Mouse (Mus musculus): ENCODE data around the gene Sept12. TPM values are rescaled to one million over a fixed set of nuclear protein-coding genes. Genes with fewer than 3 reads are reported as not detected.

Gene Sept12
- polyA plus RNA-seq, 1 experiment from 2014 or later, result not detected

GRCm38 (mm10) chr16:4969055-4969843, 28.4 kb downstream of the Sept12 start:
- no peaks in the 10 kb centered on the region for H3K27me3 ChIP-seq
- no peaks in the 10 kb centered on the region for H3K9me3 ChIP-seq
- H3K4me1 ChIP-seq, result peaks cover 4% of the 10 kb centered on the region; the same call in 1 of the 2 replicates
- H3K4me2 ChIP-seq (replicated peaks), result no peak overlapping the region
- no peak for ATAC-seq (ENCODE audit: insufficient number of reproducible peaks, insufficient read depth, low FRiP score, low TSS enrichment)
- H3K27ac ChIP-seq, result no peak overlapping the region
- H3K36me3 ChIP-seq, result no peaks in the 10 kb centered on the region
- 78% methylated on average over 5 of the region's 5 CpGs for WGBS
- no peak overlapping the region for H3K4me3 ChIP-seq
- H3K9ac ChIP-seq, result no peak overlapping the region

DNA sequence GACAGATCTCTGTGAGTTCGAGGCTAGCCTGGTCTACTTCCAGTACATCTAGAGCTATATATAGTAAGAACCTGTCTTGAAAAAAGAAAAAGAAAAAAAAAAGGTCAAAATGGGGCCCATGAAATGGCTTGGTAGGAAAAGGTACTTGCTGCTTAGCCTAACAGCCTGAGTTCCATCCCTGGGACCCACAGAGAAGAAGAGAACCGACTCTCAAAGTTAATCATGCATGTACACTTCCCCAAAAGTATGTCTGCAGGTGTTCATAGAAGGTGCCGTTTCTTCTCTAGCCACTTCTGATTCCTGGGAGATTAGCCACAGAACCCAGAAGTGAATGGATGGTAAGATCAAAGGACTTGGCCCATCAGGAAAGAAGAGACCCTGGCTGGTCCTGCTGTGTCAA, 29.2 kb downstream of the Sept12 start:
- Histone ChIP-seq H3K27me3 (no peaks in the 10 kb centered on the region), H3K9me3 (no peaks in the 10 kb centered on the region), H3K4me2 (replicated peaks) (no peak overlapping the region), H3K4me1 (peaks cover 5% of the 10 kb centered on the region), H3K9ac (no peak overlapping the region), H3K36me3 (no peaks in the 10 kb centered on the region), H3K4me3 (no peak overlapping the region), H3K27ac (no peak overlapping the region)
- ATAC-seq (ENCODE audit: insufficient number of reproducible peaks, insufficient read depth, low FRiP score, low TSS enrichment), result no peak
- WGBS, result 68% methylated on average over 3 of the region's 3 CpGs

DNA sequence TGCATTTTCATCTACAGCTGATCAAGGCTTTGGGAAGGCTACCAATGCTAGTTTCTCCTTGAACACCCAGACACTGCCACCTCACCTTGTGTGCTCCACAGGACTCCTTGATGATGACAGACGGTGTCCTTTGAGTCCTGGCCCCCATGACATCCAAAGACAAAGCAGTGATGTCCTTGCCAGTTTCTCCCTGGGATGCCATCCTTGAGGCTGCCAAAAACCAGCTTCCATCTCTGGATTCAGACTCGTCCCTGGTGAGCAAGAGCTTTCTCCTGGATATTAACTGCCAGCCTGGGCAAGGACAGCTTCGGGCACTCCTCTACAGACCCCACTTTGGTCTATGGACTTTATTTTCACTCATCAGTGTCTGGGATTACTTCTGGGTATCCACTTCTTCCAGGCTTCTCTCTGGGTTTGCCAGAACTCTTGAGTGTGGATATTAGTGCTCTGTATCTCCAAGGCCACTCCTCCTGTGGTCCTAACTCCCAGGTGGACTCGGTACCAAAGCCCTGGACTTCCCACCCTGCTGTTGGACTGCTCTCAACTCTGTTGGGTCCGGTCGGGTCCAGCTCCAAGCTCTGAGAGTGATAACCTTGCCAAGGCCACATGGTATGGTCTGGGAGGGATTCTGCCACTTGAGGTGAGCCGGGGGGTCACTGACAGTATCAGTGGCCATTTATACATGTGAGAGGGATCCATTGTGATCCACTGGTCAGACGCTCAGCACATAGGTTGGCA, 32.1 kb downstream of the Sept12 start:
- no peak for ATAC-seq (ENCODE audit: insufficient number of reproducible peaks, insufficient read depth, low FRiP score, low TSS enrichment)
- WGBS, result 89% methylated on average over 8 of the region's 8 CpGs
- no peak overlapping the region for H3K27ac ChIP-seq

DNA sequence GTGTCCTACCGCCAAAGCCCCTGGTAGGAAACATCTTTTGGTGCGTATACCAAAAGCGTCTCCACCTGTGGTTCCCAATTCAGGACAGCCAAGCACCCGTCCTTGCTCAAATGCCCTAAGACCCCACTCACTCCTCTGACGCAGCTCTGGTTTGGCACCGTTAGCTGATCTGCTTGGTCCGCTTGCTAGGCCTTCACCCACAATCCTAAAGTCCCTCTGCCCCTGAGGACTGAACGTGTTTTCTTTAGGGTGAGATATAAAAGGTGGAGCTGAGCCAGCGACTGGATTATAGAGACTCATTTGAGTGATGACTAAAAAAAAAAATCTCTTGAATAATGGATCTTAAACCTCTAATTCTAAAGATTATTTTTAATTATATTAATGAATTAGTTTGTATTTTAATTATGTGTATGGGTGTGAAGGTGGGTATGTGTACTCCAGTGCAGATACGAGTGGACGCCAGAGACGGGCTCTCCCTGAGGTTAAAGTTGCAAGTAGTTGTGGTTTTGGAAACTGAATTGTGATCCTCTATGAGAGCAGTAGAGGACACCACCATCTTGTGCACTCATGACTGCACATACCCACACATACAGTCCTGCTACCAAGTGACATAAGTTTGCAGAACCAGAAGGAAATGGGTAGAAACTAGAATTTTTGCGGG, 32.8 kb downstream of the Sept12 start:
- Histone ChIP-seq H3K9ac (peak overlapping the region; percentile 92), H3K27me3 (no peaks in the 10 kb centered on the region), H3K36me3 (peaks cover 3% of the 10 kb centered on the region; the same call in 1 of the 2 replicates), H3K4me1 (peaks cover 17% of the 10 kb centered on the region), H3K4me2 (replicated peaks) (peak overlapping the region; percentile 77), H3K4me3 (peak overlapping the region; percentile 95), H3K9me3 (no peaks in the 10 kb centered on the region), H3K27ac (peak overlapping the region; percentile 65)
- ATAC-seq (ENCODE audit: insufficient number of reproducible peaks, insufficient read depth, low FRiP score, low TSS enrichment), result no peak
- 25% methylated on average over 13 of the region's 13 CpGs for WGBS

More for the DNA sequence above, 32.1 kb downstream of the Sept12 start:
- Histone ChIP-seq H3K4me2 (replicated peaks) (peak overlapping the region; percentile 77), H3K36me3 (no peaks in the 10 kb centered on the region), H3K4me3 (no peak overlapping the region), H3K27me3 (no peaks in the 10 kb centered on the region), H3K9me3 (no peaks in the 10 kb centered on the region), H3K4me1 (peaks cover 17% of the 10 kb centered on the region), H3K9ac (no peak overlapping the region)

DNA sequence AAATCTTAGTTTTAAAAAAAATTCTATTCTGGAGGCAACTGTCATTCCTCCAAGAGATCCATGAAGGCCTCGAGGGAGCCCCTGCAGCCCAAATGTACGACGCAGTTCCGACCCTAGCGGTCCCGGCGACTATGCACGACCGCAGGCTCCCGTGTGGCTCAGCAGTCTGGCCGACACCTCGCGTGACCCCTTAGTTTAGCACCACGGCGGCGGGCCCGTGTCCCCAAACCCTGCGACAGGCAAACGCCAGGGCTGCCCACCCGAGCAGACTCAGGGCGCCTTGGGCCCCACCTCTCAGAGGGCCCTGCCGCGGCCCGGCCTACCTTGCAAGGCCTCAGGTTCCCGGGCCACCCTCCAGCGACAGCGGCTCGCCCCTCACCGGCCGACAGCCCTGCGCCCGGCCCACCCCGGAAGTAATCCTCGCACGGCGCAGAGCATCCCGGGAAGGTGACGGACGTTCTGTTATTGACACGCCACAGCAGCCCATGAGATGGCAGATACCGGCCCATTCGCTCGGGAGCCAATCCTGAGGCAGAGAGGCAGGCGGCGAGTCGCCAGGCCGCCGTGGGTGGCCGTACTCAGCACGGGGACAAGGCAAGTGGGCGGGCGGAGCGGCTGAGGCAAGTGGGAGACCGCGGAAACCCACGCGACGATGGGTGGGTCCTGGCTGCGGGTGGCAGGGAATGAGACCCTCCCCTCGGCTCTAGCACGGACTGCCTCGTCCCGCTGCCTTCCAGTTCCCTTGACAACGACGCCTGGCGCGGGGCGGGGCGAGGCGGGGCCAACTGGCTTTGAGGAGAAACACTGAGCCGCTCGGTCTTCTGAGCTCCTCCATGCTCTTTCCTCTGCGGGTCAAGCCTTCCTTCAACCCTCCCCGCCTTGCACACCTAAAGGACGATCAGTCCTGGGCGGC, 33.6 kb downstream of the Sept12 start, which contains the start of gene Anks3:
TSS of gene Anks3 (minus strand) at position 409 of the 913 bp plus-strand sequence.
- H3K36me3 ChIP-seq, result peaks cover 9% of the 10 kb centered on the region
- peak within 1 kb of the TSS; percentile 95 for H3K4me3 ChIP-seq
- peaks cover 17% of the 10 kb centered on the region for H3K4me1 ChIP-seq
- H3K9ac ChIP-seq, result peak within 1 kb of the TSS; percentile 92
- WGBS, result under 1% methylated on average over 76 of the region's 76 CpGs
- peak; percentile 99 for ATAC-seq (ENCODE audit: insufficient number of reproducible peaks, insufficient read depth, low FRiP score, low TSS enrichment)
- H3K27ac ChIP-seq, result peak within 1 kb of the TSS; percentile 77
- no peaks in the 10 kb centered on the region for H3K9me3 ChIP-seq
- H3K27me3 ChIP-seq, result no peaks in the 10 kb centered on the region
- H3K4me2 ChIP-seq (replicated peaks), result peak within 1 kb of the TSS; percentile 77

DNA sequence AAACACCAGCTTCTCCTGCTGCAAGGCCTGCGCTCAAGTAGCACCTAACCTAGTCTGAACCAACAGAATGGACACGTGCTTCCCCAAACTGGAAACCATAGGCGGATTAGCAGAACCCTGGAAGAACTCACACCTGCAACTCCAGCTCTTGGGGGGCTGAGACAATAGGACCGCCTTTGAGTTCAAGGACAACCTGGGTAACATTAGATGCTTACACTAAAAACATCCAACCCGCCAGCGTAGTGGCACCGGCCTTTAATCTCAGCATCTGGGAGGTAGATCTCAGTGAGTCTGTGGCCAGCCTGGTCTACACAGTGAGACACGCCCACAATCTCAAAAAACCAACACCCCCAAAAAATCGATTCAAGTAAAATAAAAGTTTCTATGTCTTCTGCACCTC, 34.3 kb downstream of the Sept12 start:
- peaks cover 11% of the 10 kb centered on the region for H3K36me3 ChIP-seq
- no peaks in the 10 kb centered on the region for H3K9me3 ChIP-seq
- H3K27ac ChIP-seq, result peak overlapping the region; percentile 77; the same call in 1 of the 2 replicates
- 49% methylated on average over 9 of the region's 9 CpGs for WGBS
- H3K9ac ChIP-seq, result peak overlapping the region; percentile 92
- peaks cover 17% of the 10 kb centered on the region for H3K4me1 ChIP-seq
- peak overlapping the region; percentile 95 for H3K4me3 ChIP-seq
- no peak for ATAC-seq (ENCODE audit: insufficient number of reproducible peaks, insufficient read depth, low FRiP score, low TSS enrichment)
- H3K4me2 ChIP-seq (replicated peaks), result peak overlapping the region; percentile 77
- no peaks in the 10 kb centered on the region for H3K27me3 ChIP-seq

DNA sequence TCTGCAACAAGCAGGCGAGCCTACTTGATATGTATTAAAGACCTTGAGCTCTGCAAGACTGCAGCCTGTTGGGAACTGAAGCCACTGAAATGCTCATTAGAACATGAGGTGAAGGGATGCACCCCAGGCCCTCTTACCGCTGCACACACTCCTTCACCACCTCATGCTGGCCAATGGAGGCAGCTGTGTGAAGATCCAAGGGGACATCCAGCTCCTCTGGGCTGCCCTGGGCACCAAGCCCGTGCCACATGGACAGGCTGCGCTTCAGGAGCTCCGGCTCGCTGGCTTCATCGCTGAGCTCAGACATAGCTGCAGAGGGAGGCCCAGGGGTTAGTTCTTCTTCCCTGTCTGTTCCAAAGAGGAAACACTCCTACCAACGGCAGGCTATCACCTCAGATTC, 37.4 kb downstream of the Sept12 start:
- no peak overlapping the region for H3K4me2 ChIP-seq (replicated peaks)
- H3K9me3 ChIP-seq, result no peaks in the 10 kb centered on the region
- WGBS, result 91% methylated on average over 8 of the region's 8 CpGs
- no peaks in the 10 kb centered on the region for H3K27me3 ChIP-seq
- peaks cover 32% of the 10 kb centered on the region for H3K36me3 ChIP-seq
- no peak for ATAC-seq (ENCODE audit: insufficient number of reproducible peaks, insufficient read depth, low FRiP score, low TSS enrichment)
- H3K27ac ChIP-seq, result no peak overlapping the region
- no peak overlapping the region for H3K9ac ChIP-seq
- H3K4me1 ChIP-seq, result peaks cover 16% of the 10 kb centered on the region
- H3K4me3 ChIP-seq, result no peak overlapping the region

DNA sequence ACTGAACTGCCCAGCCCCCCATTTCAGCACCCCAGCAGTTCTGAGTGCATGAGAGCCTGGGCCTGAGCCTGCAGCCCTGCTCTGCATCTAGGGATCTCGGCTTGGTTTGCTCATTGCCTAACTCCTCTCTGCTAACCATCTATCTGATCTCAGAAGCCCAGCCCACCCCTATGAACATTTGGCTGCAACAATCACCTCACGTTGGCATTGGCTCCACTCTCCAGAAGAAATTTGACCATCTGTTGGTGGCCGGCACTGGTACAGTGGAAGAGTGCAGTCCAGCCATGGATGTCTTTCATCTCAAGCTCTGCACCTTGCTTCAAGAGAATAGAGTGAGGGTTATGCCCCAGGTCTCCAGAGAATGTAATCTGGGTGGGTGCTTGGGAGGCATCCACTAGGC, 40.2 kb downstream of the Sept12 start:
- Histone ChIP-seq H3K36me3 (peaks cover 60% of the 10 kb centered on the region), H3K4me3 (no peak overlapping the region), H3K27ac (no peak overlapping the region), H3K9ac (no peak overlapping the region), H3K9me3 (no peaks in the 10 kb centered on the region), H3K27me3 (no peaks in the 10 kb centered on the region), H3K4me1 (peaks cover 3% of the 10 kb centered on the region; the same call in 1 of the 2 replicates), H3K4me2 (replicated peaks) (no peak overlapping the region)
- no peak for ATAC-seq (ENCODE audit: insufficient number of reproducible peaks, insufficient read depth, low FRiP score, low TSS enrichment)
- 92% methylated on average over 3 of the region's 3 CpGs for WGBS

DNA sequence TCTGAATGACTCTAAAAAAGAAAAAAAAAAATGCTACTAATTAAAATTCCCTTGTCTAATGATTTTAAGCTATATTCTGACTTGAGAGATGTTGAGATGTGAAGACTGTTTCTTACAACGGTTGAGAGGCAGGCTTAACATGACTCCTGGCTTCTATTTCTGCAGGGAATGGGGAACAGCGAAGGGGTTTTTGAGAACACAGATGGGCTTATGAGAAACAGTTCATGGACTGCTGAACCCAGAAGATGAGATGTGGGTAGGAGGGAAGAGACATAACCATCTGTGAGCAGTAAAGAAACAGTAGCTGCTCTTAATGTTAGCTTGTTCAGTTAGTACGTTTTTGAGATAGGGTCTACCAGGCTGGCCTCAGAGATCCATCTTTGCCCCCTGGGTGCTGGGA, 41.0 kb downstream of the Sept12 start:
- no peak overlapping the region for H3K4me3 ChIP-seq

GRCm38 (mm10) chr16:4947378-4947777, 50.3 kb downstream of the Sept12 start:
- 96% methylated on average over 4 of the region's 4 CpGs for WGBS
- H3K27me3 ChIP-seq, result no peaks in the 10 kb centered on the region
- H3K4me2 ChIP-seq (replicated peaks), result no peak overlapping the region
- no peak overlapping the region for H3K27ac ChIP-seq
- ATAC-seq (ENCODE audit: insufficient number of reproducible peaks, insufficient read depth, low FRiP score, low TSS enrichment), result no peak
- H3K4me3 ChIP-seq, result no peak overlapping the region
- no peaks in the 10 kb centered on the region for H3K9me3 ChIP-seq
- H3K9ac ChIP-seq, result no peak overlapping the region
- peaks cover 78% of the 10 kb centered on the region for H3K36me3 ChIP-seq
- no peaks in the 10 kb centered on the region for H3K4me1 ChIP-seq

More for the DNA sequence above, 41.0 kb downstream of the Sept12 start:
- Histone ChIP-seq H3K36me3 (peaks cover 67% of the 10 kb centered on the region), H3K27me3 (no peaks in the 10 kb centered on the region), H3K4me1 (no peaks in the 10 kb centered on the region), H3K9me3 (no peaks in the 10 kb centered on the region), H3K4me2 (replicated peaks) (no peak overlapping the region), H3K9ac (no peak overlapping the region), H3K27ac (no peak overlapping the region)
- ATAC-seq (ENCODE audit: insufficient number of reproducible peaks, insufficient read depth, low FRiP score, low TSS enrichment), result no peak
- 92% methylated on average over 3 of the region's 3 CpGs for WGBS

- H3K4me1 ChIP-seq, result no peaks in the 10 kb centered on the region
- WGBS, result 80% methylated on average over 3 of the region's 3 CpGs
- no peak for ATAC-seq (ENCODE audit: insufficient number of reproducible peaks, insufficient read depth, low FRiP score, low TSS enrichment)
- H3K9me3 ChIP-seq, result no peaks in the 10 kb centered on the region
- no peak overlapping the region for H3K4me2 ChIP-seq (replicated peaks)
- H3K4me3 ChIP-seq, result no peak overlapping the region
- H3K27ac ChIP-seq, result no peak overlapping the region
- H3K9ac ChIP-seq, result no peak overlapping the region
- no peaks in the 10 kb centered on the region for H3K27me3 ChIP-seq
- peaks cover 79% of the 10 kb centered on the region for H3K36me3 ChIP-seq
Observed at GRCm38 (mm10) chr16:4946155-4946554, 51.5 kb downstream of the Sept12 start.

All from embryonic facial prominence, embryonic 12.5 days (tissue).